Mouse (Mus musculus): ENCODE measurements at regions not wholly inside any gene's neighbourhood (a gene's known extent, or its start where the extent isn't known, plus 50 kb on each side); places are given as distances from the start of the nearest gene placed in this dataset.

DNA sequence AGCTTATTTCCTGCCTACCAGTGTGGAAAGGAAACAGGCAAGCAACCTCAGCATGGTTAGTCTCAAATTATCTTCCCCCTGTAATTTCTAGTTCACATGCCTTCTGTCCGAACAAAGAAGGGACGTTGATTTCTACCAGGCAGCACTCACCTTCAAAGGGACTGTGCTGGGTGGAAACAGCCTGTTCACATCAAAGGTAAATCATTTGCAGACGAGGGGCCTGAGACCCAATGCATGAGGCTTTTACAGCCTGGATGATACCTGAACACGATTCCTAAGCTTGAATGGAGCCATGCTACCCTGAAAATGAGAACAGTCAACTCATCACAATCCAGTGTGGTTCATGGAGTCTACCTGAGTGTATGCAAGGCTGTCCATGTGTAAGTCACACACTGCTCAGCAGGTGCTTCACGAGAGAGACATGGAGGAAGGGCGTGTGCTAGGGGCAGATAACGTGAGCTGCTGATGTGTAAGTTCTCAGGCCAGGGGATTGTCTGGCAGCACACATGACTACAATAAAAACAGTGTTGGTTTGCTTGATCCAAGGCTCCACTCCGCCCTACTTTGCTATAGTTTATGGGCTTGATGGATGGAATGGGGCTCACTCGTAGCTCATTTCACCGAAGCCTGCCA lies 411.9 kb downstream of the Med10 start:
- H3K36me3 ChIP-seq (ENCODE audit: control insufficient read depth, insufficient read depth, low read length) = no peaks in the 10 kb centered on the region
- no peak for DNase-seq
- TF ChIP-seq CTCF (IDR thresholded peaks at IDR 0.05; ENCODE audit: borderline replicate concordance, control insufficient read depth, extremely low read depth, insufficient read depth, low read length, poor library complexity) = no peak
- TF ChIP-seq POLR2A (IDR thresholded peaks at IDR 0.05; ENCODE audit: control insufficient read depth, extremely low read depth, insufficient read depth, low read length, poor library complexity) = no peak
- WGBS = 85% methylated on average over 10 of the region's 10 CpGs
- no peaks in the 10 kb centered on the region for H3K4me1 ChIP-seq (replicated peaks; ENCODE audit: control insufficient read depth, insufficient read depth, low read length)
- no peaks in the 10 kb centered on the region for H3K27me3 ChIP-seq (ENCODE audit: control insufficient read depth, insufficient read depth, low read length)
- H3K27ac ChIP-seq (ENCODE audit: control insufficient read depth, insufficient read depth, low read length) = no peak overlapping the region
- no peak overlapping the region for H3K4me3 ChIP-seq (ENCODE audit: control insufficient read depth, insufficient read depth, low read length)

DNA sequence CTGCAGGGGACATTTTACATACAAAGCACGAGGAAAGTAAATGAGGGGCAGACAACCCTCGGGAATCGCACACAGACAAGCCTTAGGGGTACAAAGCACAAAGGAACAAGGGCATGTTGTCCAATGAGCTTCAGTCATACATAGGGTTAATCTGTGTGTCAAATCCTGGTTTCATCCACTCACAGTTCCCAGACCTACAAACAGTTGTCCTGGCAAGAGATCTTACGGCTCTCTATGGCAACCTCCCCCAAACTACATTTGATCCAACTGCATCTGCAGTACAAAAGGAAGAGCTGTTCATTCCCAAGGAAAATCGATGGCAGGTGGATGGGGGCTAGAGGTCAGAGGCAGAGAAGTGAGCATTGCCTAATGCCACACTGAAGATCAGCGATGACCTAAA lies 413.9 kb downstream of the Med10 start:
- no peaks in the 10 kb centered on the region for H3K27me3 ChIP-seq (ENCODE audit: control insufficient read depth, insufficient read depth, low read length)
- WGBS = 90% methylated on average over 6 of the region's 6 CpGs
- TF ChIP-seq CTCF (IDR thresholded peaks at IDR 0.05; ENCODE audit: borderline replicate concordance, control insufficient read depth, extremely low read depth, insufficient read depth, low read length, poor library complexity) = no peak
- TF ChIP-seq POLR2A (IDR thresholded peaks at IDR 0.05; ENCODE audit: control insufficient read depth, extremely low read depth, insufficient read depth, low read length, poor library complexity) = no peak
- H3K36me3 ChIP-seq (ENCODE audit: control insufficient read depth, insufficient read depth, low read length) = no peaks in the 10 kb centered on the region
- no peak overlapping the region for H3K27ac ChIP-seq (ENCODE audit: control insufficient read depth, insufficient read depth, low read length)
- no peak for DNase-seq
- H3K4me1 ChIP-seq (replicated peaks; ENCODE audit: control insufficient read depth, insufficient read depth, low read length) = no peaks in the 10 kb centered on the region
- no peak overlapping the region for H3K4me3 ChIP-seq (ENCODE audit: control insufficient read depth, insufficient read depth, low read length)

DNA sequence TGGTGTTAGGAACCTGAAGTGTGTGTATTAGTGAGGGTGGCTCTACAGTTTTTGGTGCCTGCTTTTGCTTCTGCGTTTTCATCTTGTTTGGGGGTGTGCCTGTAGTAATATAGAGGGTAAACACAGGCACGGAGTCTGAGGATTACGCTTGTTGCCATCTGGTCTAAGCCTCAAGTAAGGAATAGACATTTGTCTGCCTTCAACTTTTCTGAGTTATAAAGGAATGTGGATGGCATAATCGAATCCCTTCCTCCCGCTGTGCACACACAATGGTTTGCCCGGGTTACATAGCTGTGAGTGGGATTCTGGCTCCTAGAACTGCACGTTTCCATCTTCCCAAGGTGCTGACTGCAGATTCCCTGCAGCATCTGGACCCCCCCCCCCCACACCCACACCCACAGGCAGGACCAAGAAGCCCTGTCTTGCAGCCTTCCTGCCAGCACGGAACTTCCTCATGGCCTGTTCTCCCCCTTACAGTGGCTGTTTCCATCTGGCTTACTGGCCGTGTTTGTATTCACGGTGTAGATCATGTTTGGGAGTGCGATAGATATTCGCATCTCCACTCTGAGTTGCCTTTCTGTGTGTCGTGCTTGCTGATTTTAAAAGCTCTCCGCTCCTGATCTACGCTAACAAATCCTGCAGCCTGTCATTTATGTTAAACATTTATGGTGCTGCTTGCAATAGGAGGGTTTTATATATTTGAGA lies 415.4 kb downstream of the Med10 start:
- Histone ChIP-seq H3K4me1 (replicated peaks; ENCODE audit: control insufficient read depth, insufficient read depth, low read length) (no peaks in the 10 kb centered on the region), H3K27ac (ENCODE audit: control insufficient read depth, insufficient read depth, low read length) (no peak overlapping the region), H3K27me3 (ENCODE audit: control insufficient read depth, insufficient read depth, low read length) (no peaks in the 10 kb centered on the region), H3K4me3 (ENCODE audit: control insufficient read depth, insufficient read depth, low read length) (no peak overlapping the region), H3K36me3 (ENCODE audit: control insufficient read depth, insufficient read depth, low read length) (no peaks in the 10 kb centered on the region)
- no peak for DNase-seq
- 66% methylated on average over 15 of the region's 15 CpGs for WGBS
- TF ChIP-seq POLR2A (IDR thresholded peaks at IDR 0.05; ENCODE audit: control insufficient read depth, extremely low read depth, insufficient read depth, low read length, poor library complexity) (no peak), CTCF (IDR thresholded peaks at IDR 0.05; ENCODE audit: borderline replicate concordance, control insufficient read depth, extremely low read depth, insufficient read depth, low read length, poor library complexity) (no peak)

DNA sequence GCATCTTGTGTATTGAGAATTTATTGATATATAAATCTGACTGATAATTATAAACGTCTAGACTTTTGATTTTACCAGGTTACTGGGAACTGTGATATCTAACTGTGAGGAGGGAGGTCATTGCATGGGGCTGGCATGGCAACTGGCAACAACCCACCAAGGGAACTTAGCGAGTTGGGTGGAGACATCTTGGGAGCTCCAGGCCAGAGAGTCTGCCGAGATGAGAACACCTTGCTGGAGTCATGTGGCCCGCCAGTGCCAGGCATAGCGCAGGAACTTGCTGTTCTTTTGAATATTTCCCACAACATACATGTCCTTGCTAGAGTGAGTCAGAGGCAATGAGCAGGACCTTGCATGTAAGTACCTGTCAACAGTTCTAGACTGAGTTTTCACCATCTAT lies 413.9 kb downstream of the Ice1 start:
- Histone ChIP-seq H3K27ac (ENCODE audit: control insufficient read depth, insufficient read depth, low read length) (no peak overlapping the region), H3K27me3 (ENCODE audit: control insufficient read depth, insufficient read depth, low read length) (no peaks in the 10 kb centered on the region), H3K4me3 (ENCODE audit: control insufficient read depth, insufficient read depth, low read length) (no peak overlapping the region), H3K36me3 (ENCODE audit: control insufficient read depth, insufficient read depth, low read length) (no peaks in the 10 kb centered on the region), H3K4me1 (replicated peaks; ENCODE audit: control insufficient read depth, insufficient read depth, low read length) (no peaks in the 10 kb centered on the region)
- 97% methylated on average over 5 of the region's 5 CpGs for WGBS
- TF ChIP-seq CTCF (IDR thresholded peaks at IDR 0.05; ENCODE audit: borderline replicate concordance, control insufficient read depth, extremely low read depth, insufficient read depth, low read length, poor library complexity) (no peak), POLR2A (IDR thresholded peaks at IDR 0.05; ENCODE audit: control insufficient read depth, extremely low read depth, insufficient read depth, low read length, poor library complexity) (no peak)
- no peak for DNase-seq

DNA sequence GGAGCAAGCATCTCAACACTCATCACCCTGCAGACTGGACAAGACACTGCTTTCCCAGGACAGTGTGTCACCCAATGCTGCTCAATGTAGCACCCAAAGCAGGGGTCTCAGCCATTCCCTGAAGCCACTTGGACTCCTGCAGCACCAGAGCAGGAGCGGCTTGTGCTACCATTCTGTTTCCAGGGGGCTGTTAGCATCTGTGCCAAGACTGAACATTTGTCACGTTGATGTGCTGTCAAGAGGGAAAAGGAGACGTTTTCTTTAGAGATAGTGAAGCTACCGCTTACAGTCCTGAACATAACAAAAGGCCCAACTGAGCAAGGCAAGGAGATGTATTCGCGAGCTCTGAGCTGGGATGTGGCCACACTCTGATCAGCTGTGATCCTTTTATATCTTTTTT lies 410.3 kb downstream of the Ice1 start:
- 84% methylated on average over 6 of the region's 6 CpGs for WGBS
- no peak for DNase-seq
- H3K27ac ChIP-seq (ENCODE audit: control insufficient read depth, insufficient read depth, low read length) = no peak overlapping the region
- TF ChIP-seq CTCF (IDR thresholded peaks at IDR 0.05; ENCODE audit: borderline replicate concordance, control insufficient read depth, extremely low read depth, insufficient read depth, low read length, poor library complexity) (no peak), POLR2A (IDR thresholded peaks at IDR 0.05; ENCODE audit: control insufficient read depth, extremely low read depth, insufficient read depth, low read length, poor library complexity) (no peak)
- H3K4me3 ChIP-seq (ENCODE audit: control insufficient read depth, insufficient read depth, low read length) = no peak overlapping the region
- H3K36me3 ChIP-seq (ENCODE audit: control insufficient read depth, insufficient read depth, low read length) = no peaks in the 10 kb centered on the region
- no peaks in the 10 kb centered on the region for H3K4me1 ChIP-seq (replicated peaks; ENCODE audit: control insufficient read depth, insufficient read depth, low read length)
- no peaks in the 10 kb centered on the region for H3K27me3 ChIP-seq (ENCODE audit: control insufficient read depth, insufficient read depth, low read length)

DNA sequence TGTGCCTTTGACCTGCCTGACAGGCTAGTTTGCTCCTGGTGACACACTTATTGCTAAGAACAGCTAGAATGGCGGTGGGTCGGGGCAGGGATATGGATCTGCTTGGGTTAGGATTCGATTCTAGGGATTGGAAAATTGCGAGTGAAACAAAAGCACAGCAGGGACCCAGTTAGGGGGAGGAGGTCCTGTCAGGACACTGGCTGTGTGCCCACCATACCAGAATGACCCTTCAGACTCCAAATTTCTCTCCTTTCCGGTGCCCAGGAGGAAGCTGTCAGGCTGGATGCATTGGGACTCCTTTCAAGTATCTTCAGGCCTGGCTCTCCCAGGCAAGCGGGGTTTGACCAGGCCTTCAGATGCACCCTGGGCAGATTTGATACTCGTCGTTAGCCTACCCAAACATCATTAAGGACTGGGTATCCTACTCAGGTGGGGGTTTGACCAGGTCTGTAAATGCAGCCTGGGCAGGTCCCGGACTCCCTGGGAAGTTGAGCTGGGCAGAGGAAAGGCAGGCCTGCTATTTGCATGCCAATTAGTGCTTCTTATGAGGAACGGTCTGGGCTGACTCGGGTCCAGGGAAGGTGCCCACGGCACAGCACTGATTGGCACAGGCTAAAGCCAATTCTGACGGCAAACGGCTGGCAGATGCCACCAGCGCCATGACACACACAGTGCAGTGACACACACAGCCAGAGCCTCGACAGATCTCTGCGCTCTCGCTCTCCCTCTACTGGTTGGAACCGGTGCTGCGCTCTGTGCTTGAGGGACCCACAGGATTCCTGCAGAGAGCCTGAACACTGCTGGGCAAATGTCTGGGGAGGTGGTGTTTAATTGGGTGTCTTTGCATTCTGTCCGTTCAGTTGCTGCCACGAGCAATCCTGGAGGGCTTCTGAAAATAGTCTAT lies 403.3 kb downstream of the Ice1 start:
- peak; percentile 2 for DNase-seq
- Histone ChIP-seq H3K4me1 (replicated peaks; ENCODE audit: control insufficient read depth, insufficient read depth, low read length) (no peaks in the 10 kb centered on the region), H3K4me3 (ENCODE audit: control insufficient read depth, insufficient read depth, low read length) (no peak overlapping the region), H3K36me3 (ENCODE audit: control insufficient read depth, insufficient read depth, low read length) (no peaks in the 10 kb centered on the region), H3K27ac (ENCODE audit: control insufficient read depth, insufficient read depth, low read length) (no peak overlapping the region), H3K27me3 (ENCODE audit: control insufficient read depth, insufficient read depth, low read length) (no peaks in the 10 kb centered on the region)
- TF ChIP-seq CTCF (IDR thresholded peaks at IDR 0.05; ENCODE audit: borderline replicate concordance, control insufficient read depth, extremely low read depth, insufficient read depth, low read length, poor library complexity) = no peak
- no peak for TF ChIP-seq POLR2A (IDR thresholded peaks at IDR 0.05; ENCODE audit: control insufficient read depth, extremely low read depth, insufficient read depth, low read length, poor library complexity)
- WGBS = 45% methylated on average over 22 of the region's 22 CpGs
